Mouse (Mus musculus) bone marrow macrophage, adult 2 months (primary cell): Measurements from ENCODE around the gene Hpn.

Experiments
- CTCF ChIP-seq: IDR thresholded peaks from 2 replicates; pipeline ENCODE4 v1.5.1; 2012; ENCODE audit warnings: low read depth, mild to moderate bottlenecking, low read length, moderate library complexity
- POLR2A ChIP-seq: IDR thresholded peaks from 2 replicates; pipeline ENCODE4 v1.6.1; 2012; ENCODE audit warnings: mild to moderate bottlenecking, low read depth, low read length, borderline replicate concordance

- TF ChIP-seq CTCF (no peak), POLR2A (no peak)
Measured at GRCm38 (mm10) chr7:31114646-31115045, 444 bp downstream of the Hpn start.
